Mouse (Mus musculus) adrenal gland, adult 8-10 months (tissue): ENCODE data around the gene Nr6a1. TPM values are rescaled to one million over a fixed set of nuclear protein-coding genes. Genes with fewer than 3 reads are reported as not detected.
A peak's percentile ranks its signal among the peaks of the same experiment; 100 is the strongest.

ENCODE experiments used
- DNase-seq: peaks from one replicate; pipeline ENCODE4 v3.0.0; 2022
- total RNA-seq, 4 experiments: library from RNA; stranded (reverse); gene quantifications; 2 replicates each; pipeline ENCODE4 v1.2.4; 2022

Gene Nr6a1
- total RNA-seq, 4 experiments from 2014 or later, result 6.6 to 15.8 (median 9.7) TPM

DNA sequence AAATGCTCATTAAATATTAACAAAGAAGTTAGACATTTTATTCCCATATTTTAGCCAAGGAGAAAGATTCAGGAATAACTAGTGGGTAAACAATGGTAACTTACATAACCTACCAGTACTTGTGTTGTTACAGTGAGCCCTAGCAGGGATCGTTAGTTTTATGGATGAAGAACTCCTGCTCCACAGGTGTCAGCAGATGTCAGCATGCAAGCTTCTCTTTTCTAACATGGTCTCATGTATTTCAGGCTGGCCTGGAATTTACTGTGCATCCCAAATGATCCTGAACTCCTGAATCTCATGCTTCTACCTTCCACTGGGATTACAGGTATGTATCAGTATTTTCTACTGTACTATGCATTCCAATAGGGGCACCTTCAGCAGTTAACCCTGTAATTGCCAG is 54.8 kb downstream of the Nr6a1 start:
- DNase-seq, result no peak

DNA sequence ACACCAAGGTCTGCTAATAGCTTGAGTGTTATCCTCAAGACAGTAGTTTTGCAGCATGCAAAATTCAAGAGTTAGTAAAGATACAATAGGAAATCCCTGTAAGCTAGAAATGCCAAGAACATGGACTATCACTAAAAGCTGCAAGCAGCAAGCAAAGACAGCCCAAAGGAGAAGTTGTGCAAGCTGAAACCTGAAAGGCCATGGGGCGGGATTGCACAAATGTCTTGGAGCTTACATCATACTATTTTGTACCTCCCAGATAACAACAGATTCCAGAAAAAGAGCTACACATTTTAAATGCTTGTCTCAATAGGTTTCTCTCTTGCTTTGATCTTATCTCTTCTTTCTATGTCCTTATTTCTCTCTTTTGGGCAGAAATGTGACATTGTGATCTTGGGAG is 60.8 kb downstream of the Nr6a1 start:
- peak; percentile 11 for DNase-seq

DNA sequence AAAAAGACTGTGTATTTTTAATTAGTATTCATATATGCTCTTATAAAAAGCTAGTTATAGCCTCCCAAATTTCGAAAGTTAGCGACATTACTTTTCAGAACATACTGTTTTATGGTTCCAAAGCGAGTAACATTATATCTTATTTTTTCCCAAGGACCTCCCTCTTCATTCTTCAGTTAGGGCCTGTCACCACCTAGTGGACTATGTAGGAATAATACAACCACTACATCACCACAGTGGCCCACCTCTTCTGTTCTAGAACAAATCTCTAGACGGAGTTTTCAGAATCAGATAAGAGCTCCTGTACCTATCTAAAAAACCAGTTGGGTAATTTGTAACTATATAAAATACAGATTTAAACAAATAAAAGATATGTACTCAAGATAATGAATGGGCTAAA is 63.5 kb downstream of the Nr6a1 start:
- DNase-seq, result no peak

DNA sequence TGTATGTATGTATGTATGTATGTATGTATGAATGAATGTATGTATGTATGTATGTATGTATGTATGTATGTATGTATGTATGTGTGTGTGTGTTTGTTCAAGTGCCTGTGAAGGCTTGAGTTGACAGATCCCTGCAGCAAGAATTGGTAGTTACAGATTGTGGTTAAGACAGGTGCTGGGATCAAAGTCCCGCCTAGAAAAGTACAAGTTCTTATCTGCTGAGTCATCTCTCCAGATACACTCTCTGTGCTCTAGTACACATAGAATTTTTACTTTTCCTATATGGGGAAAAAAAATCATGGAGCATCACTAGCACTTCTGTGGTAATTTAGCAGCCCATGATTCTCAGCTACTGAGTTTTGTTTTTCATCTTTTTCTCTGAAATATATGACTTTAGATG is 75.7 kb downstream of the Nr6a1 start:
- no peak for DNase-seq

DNA sequence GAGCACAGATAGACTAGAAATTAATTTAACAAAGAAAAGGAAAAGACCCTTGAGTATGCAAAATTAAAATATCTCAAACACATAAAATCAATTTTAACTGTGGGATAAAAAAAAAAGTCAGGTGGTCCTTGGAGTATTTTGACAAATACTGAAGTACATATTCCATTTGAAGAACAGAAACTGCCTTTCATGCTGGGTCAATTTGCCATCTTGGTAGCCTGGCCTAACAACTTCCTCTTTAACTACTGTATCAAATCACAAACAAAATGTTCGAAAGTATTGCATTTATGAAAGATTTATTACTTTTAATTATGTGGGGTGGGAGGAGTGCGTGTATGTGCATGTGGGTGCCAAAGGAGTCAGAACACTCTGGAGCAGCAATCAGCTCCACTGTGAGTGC is 81.2 kb downstream of the Nr6a1 start:
- DNase-seq, result no peak

DNA sequence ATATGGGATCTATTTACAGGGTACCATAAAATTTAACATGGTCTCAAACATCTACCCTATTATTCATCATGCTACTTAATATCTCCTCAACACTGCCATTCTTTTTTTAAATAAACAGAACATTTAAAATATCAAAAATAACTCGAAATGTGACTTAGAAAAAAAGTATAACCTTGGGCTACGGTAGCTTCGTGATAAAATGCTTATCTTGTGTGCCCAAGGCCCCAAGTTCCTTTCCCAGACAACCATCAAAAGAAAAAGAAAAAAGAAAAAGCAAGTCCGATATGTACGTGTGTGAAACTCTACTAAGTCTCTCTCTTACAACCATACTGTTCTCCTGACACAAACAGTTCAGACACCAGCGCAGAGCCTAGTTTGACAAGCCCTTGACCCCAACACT is 92.0 kb downstream of the Nr6a1 start:
- DNase-seq, result no peak

DNA sequence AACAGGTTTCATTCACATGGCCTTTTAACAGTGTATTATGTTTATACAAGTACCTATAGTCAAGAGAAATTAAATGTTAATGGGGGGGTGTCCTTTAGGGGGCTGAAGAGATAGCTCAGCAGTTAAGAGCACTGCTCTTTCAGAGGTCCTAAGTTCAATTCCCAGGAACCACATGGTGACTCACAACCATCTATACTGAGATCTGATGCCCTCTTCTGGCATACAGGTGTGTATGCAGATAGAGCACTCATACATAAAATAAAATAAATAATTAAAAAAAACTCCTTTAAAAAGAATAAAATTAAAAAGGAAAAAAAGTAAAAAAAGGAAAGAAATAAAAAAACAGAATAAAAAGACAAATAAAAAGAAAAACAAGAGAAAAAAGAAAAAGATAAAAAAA is 95.5 kb downstream of the Nr6a1 start:
- DNase-seq, result no peak

DNA sequence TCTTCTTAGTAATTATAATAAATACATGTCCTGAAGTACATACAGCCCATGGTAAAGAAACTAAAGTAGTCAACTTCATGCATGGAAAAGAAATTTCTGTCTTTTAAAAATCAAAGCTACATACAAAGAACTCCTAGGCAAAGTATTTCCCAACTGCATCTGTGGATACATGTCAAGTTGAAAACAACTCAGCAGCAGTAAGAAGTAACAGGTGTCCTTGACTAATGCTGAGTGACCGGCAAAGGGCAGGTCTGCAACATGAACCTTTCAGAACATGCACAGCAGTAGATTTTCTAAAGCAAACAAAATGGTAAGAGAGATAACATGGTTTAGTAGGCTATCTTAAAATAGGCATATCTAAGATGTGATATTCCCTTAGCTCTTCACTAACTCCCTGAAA is 98.0 kb downstream of the Nr6a1 start:
- DNase-seq, result no peak

DNA sequence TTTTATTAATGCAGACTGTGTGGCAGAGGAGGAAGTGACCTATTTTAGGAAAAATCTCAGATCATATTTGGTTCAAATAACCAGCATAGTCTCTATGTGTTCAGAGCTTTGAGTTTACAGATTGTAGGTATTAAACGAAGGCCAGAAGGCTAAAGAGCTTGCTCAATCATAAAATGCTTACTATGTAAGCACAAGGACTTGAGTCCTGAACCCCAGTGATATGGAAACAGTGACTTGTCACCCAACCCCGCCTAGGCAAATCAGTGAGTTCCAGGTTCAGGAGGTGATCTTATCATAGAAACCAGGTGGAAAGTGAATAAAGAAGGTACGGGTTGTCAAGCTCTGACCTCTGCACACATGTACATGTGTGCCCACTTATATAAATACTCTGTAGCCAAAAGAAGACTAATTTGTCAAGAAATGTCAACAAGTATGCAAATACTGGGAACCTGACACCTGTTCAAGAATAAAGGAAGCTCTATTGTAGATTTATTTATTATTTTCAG is 99.6 kb downstream of the Nr6a1 start:
- no peak for DNase-seq

DNA sequence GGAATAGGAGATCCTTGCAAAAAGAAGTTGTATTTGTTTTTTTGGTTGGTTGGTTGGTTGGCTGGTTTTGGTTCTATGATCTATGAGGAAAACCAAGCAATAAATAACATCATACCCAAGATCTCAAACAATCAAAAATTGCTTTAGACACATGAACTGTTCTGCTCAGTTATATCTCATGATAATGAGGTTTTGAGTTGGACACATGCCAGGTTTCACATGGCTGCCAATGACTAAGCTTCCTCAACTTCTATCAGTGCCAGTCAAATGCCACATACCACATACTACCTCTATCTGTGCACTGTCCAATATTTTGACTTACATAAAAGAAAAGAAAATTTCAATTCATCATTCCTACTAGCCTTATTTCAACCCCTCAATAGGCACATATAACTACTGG is 101.3 kb downstream of the Nr6a1 start:
- no peak for DNase-seq

DNA sequence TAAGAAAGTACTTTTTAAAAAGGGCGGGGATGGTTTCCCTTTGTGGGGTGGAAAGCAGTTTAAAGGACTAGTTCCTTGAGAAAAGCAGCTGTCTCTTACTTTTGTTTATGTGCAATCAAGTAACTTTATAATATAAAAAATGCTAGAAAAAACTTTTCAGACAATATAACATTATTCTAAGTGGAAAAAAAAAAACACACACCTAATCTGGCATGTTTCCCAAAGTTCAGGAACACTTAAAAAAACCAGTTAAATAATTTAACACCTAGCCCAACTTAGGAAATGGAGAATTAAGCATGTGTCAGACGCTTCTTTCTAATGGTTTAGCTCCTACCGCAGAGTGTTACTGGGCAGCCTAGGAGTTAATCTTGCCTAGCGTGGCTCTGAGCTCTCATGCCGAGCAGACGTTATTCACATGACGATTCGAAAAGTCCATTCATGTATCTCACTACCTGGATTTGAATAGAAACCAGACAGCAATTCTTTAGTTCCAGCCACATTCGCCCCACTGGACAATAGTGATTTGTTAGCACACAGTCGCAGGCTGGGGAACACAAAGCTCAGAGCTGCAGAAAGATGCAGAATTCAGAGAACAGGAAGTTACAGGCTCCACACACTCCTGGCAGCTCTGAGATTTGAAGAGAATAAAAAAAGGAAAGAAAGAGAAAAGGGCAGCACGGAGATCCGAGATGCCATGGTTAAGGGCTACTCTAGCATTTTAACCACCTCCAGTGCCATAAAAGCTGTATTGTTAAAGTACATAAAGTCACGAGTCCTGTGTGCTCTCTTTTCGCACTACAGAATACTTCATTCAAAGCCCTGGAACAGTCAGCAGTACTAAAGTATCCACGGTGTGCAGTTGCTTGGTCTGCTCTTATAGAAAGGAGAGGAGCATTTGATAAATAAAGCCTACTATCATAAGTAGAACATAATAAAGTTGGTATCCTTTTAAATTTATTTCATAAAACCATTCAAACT is 102.4 kb downstream of the Nr6a1 start:
- peak; percentile 11 for DNase-seq

DNA sequence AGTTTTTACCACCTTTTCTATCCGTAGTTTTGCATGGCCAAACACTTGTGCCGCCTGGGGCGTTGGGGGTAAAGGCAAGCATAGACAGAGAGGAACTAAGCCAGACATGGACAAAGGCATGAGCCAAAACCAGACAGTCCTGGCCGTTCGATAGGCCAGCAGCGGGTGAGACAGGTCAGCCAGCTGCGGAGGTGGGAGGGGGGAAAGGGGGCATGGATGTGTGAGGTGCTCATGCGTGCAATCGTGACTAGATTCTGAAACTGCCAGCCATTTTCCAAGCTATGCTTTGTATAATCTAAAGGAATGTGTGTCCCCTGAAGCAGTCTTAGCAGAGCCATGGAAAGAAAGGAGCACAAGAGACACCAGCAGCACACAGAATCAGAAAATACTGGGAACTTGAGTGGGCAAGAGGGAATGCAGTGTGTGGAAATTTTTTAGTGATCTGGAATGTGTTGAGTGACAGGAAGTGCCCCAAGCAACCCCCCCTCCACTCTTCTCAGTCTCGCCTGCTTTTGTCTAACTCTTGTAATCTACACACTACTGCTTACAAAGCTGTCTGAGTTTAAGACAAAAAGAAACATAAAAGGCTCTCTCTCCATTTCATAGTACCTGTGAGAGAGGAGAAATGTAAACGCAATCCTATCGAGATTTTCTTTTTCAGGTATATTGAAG is 103.4 kb downstream of the Nr6a1 start:
- DNase-seq, result peak; percentile 49

DNA sequence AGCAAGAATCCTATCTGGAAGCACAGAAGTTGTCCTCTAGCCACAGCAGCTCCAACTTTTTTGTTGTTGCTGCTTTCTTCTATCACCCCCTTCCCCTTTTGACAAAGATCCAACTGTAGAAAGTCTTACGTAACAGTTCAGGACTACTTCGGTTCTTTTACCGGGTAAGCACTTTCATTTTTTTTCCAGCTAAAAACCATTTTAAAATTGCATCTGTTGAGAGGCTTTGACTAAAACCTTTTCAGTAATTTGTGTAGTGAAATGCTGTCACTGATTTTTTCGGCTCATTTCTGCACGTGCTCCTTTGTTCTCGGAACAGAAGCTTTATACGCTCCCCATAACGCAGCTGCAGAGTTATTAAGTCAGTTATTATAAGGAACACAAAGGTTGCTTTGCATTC is 104.1 kb downstream of the Nr6a1 start:
- DNase-seq, result no peak

DNA sequence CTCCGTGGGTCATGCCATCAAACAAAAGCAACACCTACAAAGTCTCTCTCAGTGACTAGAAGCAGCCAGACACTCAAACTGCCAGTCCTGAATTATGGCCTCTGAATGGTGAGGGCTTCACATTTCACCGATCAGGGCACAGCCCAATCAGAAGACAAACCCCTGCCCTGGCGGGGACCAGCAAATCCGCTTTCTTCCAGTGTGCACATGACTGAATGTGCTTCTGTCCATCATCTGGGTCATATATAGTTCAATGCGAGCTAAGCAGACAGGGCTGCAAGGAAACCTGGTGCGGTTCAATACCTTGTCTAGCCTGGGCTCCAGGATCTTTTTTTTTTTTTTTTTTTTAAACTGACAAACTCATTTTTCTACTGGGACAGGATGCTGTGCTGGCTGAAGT is 104.5 kb downstream of the Nr6a1 start:
- DNase-seq, result peak; percentile 55

DNA sequence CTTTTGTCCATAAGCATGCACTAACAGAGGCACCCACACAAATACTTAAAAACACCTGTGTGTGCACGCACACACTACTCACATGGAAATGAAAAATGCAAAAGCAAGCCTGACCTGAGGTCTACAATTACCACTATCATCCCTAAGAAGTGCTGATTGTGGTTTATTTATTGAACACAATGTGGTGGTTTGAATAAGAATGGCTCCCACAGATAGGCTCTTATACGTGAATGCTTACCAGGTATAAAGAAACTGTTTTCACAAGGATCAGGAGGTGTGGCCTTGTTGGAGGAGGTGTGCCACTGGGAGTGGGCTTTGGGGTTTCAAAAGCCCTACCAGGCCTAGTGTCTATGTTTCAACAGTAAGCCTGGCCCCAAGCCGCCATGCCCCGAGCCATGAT is 110.0 kb downstream of the Nr6a1 start:
- DNase-seq, result no peak

DNA sequence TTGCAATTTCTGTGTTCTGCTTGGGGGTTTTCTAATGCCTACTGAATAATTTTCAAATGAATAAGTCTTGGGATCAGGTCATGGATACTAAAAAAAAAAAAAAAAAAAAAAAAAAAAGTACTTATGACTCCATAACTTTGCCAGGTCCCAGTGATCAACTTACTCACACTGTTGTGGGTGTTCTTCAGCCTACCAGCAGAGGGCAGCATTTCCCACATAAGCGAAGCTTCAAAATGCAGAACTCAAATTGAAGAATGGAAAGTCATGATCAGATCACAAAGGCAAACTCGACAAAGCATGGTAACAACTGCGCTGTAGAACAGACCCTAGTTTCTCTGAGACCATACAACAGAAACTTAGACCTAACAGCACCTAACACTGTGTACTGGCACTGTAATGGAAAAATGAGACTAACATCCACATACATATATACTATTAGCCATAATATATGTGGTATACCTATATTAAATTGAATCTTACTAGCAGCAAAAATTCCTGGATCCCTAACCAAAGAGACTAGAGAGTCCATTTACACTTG is 130.3 kb downstream of the Nr6a1 start:
- DNase-seq, result peak; percentile 47

DNA sequence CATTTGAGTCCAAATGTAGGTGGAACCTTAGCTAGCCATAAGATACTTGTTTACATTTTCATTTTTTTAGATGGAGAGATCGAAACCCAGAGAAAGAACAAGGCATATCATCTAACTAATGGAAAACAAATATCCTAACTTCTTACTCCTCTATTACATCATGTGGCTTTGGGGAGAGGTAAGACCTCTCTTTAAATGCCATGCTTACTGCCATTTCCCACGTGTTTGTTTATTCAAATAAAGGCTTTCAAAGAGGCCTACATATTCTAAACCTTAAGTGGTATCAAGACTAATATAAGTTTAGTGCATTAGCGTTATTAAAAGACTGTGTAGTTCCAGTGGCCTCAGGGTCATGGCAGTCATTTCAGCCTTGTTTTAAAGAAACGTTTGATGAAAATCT is 140.2 kb downstream of the Nr6a1 start:
- DNase-seq, result no peak

DNA sequence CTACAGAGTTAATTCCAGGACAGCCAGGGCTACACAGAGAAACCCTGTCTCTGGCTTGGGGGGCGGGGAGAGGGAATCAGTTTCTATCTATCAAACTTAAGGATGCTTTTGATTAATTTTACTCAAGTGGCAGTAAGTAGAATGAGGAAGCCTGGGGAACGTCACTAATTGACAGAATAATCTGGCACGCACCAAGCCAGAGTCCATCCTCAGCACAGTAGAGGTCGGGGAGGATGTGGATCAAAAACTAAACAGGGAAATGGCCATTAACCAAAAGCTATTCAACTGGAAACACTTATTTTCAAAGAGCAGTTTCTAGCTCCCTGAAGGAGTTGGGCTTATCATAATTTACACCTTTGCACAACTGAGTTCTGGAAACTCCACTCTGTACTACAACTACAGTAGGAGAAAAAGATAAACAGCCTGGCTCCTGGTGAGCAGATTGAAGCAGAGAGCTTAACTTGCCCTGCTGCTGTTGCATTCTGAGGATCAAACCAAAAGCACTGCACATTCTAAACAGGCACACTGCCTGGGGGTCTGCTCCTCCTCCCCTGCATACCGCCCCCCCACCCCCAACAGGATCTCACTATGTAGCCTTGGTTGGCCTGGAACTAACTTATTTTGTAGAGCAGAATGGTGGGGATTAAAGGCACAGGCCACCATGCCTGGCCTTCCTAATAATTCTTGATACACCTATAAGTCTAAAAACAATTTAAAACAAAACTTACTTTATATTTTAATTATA is 141.1 kb downstream of the Nr6a1 start:
- DNase-seq, result no peak

DNA sequence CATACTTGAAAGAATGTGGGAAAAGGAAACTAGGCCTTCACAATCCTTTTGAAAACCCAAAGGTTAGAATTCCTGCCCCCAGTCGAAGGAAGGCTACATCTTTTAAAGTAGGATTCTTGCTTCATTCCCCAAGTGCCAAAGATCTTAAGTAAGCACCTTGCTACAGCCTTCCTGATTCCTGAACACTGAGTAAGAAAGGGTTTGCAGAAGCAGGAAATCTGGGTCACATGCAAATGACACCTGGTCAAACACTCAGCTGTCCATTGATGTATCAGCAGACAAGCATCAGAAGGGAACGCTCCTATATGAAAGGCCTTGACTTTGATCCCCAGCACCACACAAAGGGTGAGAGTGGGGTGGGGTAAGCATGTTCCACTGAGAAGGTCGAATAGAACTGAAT is 142.4 kb downstream of the Nr6a1 start:
- DNase-seq, result no peak

DNA sequence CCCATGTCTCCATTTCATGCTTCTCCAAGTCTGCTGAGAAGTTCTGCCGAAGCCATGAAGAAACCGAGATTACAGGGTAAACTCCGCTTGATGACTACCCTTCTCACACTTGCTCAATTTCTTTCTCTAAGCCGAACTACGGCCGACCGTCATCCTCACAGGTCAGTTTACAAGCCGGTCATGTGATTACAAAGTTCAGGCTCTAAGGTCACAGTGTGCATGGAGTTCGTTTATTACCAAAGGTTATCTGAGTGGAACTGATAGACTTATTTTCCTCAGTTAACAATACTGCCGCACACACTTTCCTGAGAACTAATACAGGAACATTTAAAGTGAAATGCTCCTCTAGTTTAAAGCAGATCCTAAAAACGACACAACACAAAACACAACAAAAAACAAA is 143.1 kb downstream of the Nr6a1 start:
- DNase-seq, result peak; percentile 8

DNA sequence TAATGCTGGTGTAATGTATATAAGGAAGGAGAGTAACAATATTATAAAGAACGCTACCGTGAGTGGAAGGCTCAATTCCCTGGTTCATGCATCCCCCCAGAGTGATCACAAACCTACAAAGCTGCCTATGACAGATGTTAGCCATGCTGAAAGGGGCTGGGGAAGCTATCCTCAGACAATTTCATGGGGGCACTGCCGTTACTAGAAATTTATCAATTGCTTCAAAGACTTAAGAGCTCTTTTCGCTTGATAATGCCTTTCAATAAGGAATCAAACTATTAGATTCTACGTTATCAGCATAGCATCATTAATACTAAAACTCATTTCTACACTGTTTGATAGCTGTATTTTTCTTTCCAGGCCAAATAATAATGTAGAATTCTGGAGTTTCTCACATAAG is 144.1 kb downstream of the Nr6a1 start:
- DNase-seq, result no peak

DNA sequence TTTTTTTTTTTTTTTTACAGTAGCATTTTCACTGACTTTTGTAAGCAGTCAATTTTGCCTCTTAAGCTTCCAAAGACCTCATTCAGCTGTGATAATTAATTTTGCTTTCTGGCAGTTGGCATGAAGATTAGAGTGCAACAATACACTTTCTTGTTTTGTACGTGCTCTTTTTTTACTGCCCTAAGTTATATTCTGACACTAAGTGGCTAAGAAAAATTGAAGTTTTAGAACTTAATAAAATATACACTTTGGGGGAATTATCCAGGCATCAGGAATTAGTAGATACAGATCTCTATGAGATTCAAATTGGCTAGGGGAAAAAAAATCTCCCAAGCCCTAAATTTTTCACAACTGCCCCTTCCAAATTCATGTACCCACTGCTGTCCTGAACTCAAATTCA is 144.8 kb downstream of the Nr6a1 start:
- no peak for DNase-seq
